Mouse (Mus musculus): ENCODE data around the gene Fkbp6. TPM values are rescaled to one million over a fixed set of nuclear protein-coding genes. Genes with fewer than 3 reads are reported as not detected.

Fkbp6 gene
- polyA plus RNA-seq, 2 experiments, result 0.03 TPM; not detected in 1

- Histone ChIP-seq H3K4me3 (ENCODE audit: insufficient read depth in 1 of 2, low read depth in 2 of 2, low read length in 2 of 2) (no peak overlapping the region), H3K27ac (no peak overlapping the region), H3K4me2 (ENCODE audit: low read depth) (no peak overlapping the region; the same call in 1 of the 2 replicates), H3K27me3 (ENCODE audit: control insufficient read depth, insufficient read depth, low read length) (no peaks in the 10 kb centered on the region), H3K4me1 (replicated peaks; ENCODE audit: control insufficient read depth in 2 of 2, insufficient read depth in 2 of 2, low read length in 1 of 2) (peaks cover 0 to 3% of the 10 kb centered on the region in 2 experiments; a peak in 1 of 4 replicates), H3K9me3 (ENCODE audit: control insufficient read depth, low read length) (no peaks in the 10 kb centered on the region), H3K36me3 (replicated peaks; ENCODE audit: control insufficient read depth, insufficient read depth, low read depth) (no peaks in the 10 kb centered on the region), H3K9ac (replicated peaks) (no peak overlapping the region)
- no peak for TF ChIP-seq EP300 (IDR thresholded peaks at IDR 0.05; ENCODE audit: low read depth)
- TF ChIP-seq CTCF (IDR thresholded peaks at IDR 0.05; ENCODE audit: low read depth), result no peak
- ATAC-seq (ENCODE audit: insufficient read depth) (no peak), DNase-seq (ENCODE audit: low read depth in 3 of 3, low spot score in 3 of 3) (peak in 1 of 3 experiments; percentile 23)
- WGBS (ENCODE audit: insufficient replicate concordance), result 13% methylated on average over 9 of the region's 9 CpGs
These were observed 85.3 kb downstream of the Fkbp6 start for GRCm38 (mm10) chr5:135264548-135264947.

GRCm38 (mm10) chr5:135263866-135264503, 85.9 kb downstream of the Fkbp6 start:
- Histone ChIP-seq H3K4me1 (replicated peaks; ENCODE audit: control insufficient read depth in 2 of 2, insufficient read depth in 2 of 2, low read length in 1 of 2) (peaks cover 0 to 3% of the 10 kb centered on the region in 2 experiments; a peak in 1 of 4 replicates), H3K27me3 (ENCODE audit: control insufficient read depth, insufficient read depth, low read length) (no peaks in the 10 kb centered on the region), H3K4me2 (ENCODE audit: low read depth) (no peak overlapping the region; the same call in 1 of the 2 replicates), H3K9me3 (ENCODE audit: control insufficient read depth, low read length) (no peaks in the 10 kb centered on the region), H3K36me3 (replicated peaks; ENCODE audit: control insufficient read depth, insufficient read depth, low read depth) (no peaks in the 10 kb centered on the region), H3K27ac (no peak overlapping the region), H3K9ac (replicated peaks) (no peak overlapping the region), H3K4me3 (ENCODE audit: insufficient read depth in 1 of 2, low read depth in 2 of 2, low read length in 2 of 2) (no peak overlapping the region)
- WGBS (ENCODE audit: insufficient replicate concordance), result 13% methylated on average over 17 of the region's 17 CpGs
- no peak for TF ChIP-seq EP300 (IDR thresholded peaks at IDR 0.05; ENCODE audit: low read depth)
- no peak for TF ChIP-seq CTCF (IDR thresholded peaks at IDR 0.05; ENCODE audit: low read depth)
- ATAC-seq (ENCODE audit: insufficient read depth) (no peak), DNase-seq (ENCODE audit: low read depth in 3 of 3, low spot score in 3 of 3) (no peak)

- WGBS (ENCODE audit: insufficient replicate concordance), result 67% methylated on average over 30 of the region's 30 CpGs
- Histone ChIP-seq H3K9ac (replicated peaks) (no peak overlapping the region), H3K27me3 (ENCODE audit: control insufficient read depth, insufficient read depth, low read length) (no peaks in the 10 kb centered on the region), H3K4me1 (replicated peaks; ENCODE audit: control insufficient read depth in 2 of 2, insufficient read depth in 2 of 2, low read length in 1 of 2) (no peaks in the 10 kb centered on the region), H3K27ac (no peak overlapping the region), H3K4me3 (ENCODE audit: insufficient read depth in 1 of 2, low read depth in 2 of 2, low read length in 2 of 2) (no peak overlapping the region), H3K36me3 (replicated peaks; ENCODE audit: control insufficient read depth, insufficient read depth, low read depth) (no peaks in the 10 kb centered on the region), H3K4me2 (ENCODE audit: low read depth) (no peak overlapping the region), H3K9me3 (ENCODE audit: control insufficient read depth, low read length) (no peaks in the 10 kb centered on the region)
- no peak for DNase-seq (ENCODE audit: low read depth in 3 of 3, low spot score in 3 of 3)
- no peak for TF ChIP-seq CTCF (IDR thresholded peaks at IDR 0.05; ENCODE audit: low read depth)
- no peak for TF ChIP-seq EP300 (IDR thresholded peaks at IDR 0.05; ENCODE audit: low read depth)
- no peak for ATAC-seq (ENCODE audit: insufficient read depth)
These were observed 91.3 kb downstream of the Fkbp6 start for GRCm38 (mm10) chr5:135258280-135259150.

- no peaks in the 10 kb centered on the region for H3K36me3 ChIP-seq (replicated peaks; ENCODE audit: control insufficient read depth, insufficient read depth, low read depth)
- H3K4me3 ChIP-seq (ENCODE audit: insufficient read depth in 1 of 2, low read depth in 2 of 2, low read length in 2 of 2), result no peak overlapping the region
- TF ChIP-seq CTCF (IDR thresholded peaks at IDR 0.05; ENCODE audit: low read depth) (peak; percentile 59), EP300 (IDR thresholded peaks at IDR 0.05; ENCODE audit: low read depth) (no peak)
- DNase-seq (ENCODE audit: low read depth in 3 of 3, low spot score in 3 of 3) (no peak), ATAC-seq (ENCODE audit: insufficient read depth) (no peak)
- H3K27me3 ChIP-seq (ENCODE audit: control insufficient read depth, insufficient read depth, low read length), result no peaks in the 10 kb centered on the region
- no peak overlapping the region for H3K4me2 ChIP-seq (ENCODE audit: low read depth)
- no peaks in the 10 kb centered on the region for H3K4me1 ChIP-seq (replicated peaks; ENCODE audit: control insufficient read depth in 2 of 2, insufficient read depth in 2 of 2, low read length in 1 of 2)
- H3K9me3 ChIP-seq (ENCODE audit: control insufficient read depth, low read length), result no peaks in the 10 kb centered on the region
- 69% methylated on average over 12 of the region's 12 CpGs for WGBS (ENCODE audit: insufficient replicate concordance)
- H3K9ac ChIP-seq (replicated peaks), result no peak overlapping the region
- H3K27ac ChIP-seq, result no peak overlapping the region
These were observed 92.3 kb downstream of the Fkbp6 start for GRCm38 (mm10) chr5:135257559-135257958.

GRCm38 (mm10) chr5:135256166-135256565, 93.7 kb downstream of the Fkbp6 start:
- Histone ChIP-seq H3K4me3 (ENCODE audit: insufficient read depth in 1 of 2, low read depth in 2 of 2, low read length in 2 of 2) (no peak overlapping the region), H3K9ac (replicated peaks) (no peak overlapping the region), H3K9me3 (ENCODE audit: control insufficient read depth, low read length) (no peaks in the 10 kb centered on the region), H3K36me3 (replicated peaks; ENCODE audit: control insufficient read depth, insufficient read depth, low read depth) (no peaks in the 10 kb centered on the region), H3K4me1 (replicated peaks; ENCODE audit: control insufficient read depth in 2 of 2, insufficient read depth in 2 of 2, low read length in 1 of 2) (no peaks in the 10 kb centered on the region), H3K27me3 (ENCODE audit: control insufficient read depth, insufficient read depth, low read length) (peaks cover 2% of the 10 kb centered on the region), H3K27ac (no peak overlapping the region), H3K4me2 (ENCODE audit: low read depth) (no peak overlapping the region)
- WGBS (ENCODE audit: insufficient replicate concordance), result 52% methylated on average over 3 of the region's 3 CpGs
- DNase-seq (ENCODE audit: low read depth in 3 of 3, low spot score in 3 of 3), result no peak
- no peak for ATAC-seq (ENCODE audit: insufficient read depth)
- no peak for TF ChIP-seq CTCF (IDR thresholded peaks at IDR 0.05; ENCODE audit: low read depth)
- TF ChIP-seq EP300 (IDR thresholded peaks at IDR 0.05; ENCODE audit: low read depth), result no peak
